Mouse (Mus musculus): ENCODE measurements around the gene Rab12.

Gene Rab12

GRCm38 (mm10) chr17:66502865-66503264, 16.7 kb downstream of the Rab12 start:
- DNase-seq (ENCODE audit: low read depth, low spot score) = no peak

GRCm38 (mm10) chr17:66498598-66498997, 20.9 kb downstream of the Rab12 start:
- peak; percentile 61 for DNase-seq (ENCODE audit: low read depth, low spot score)

GRCm38 (mm10) chr17:66496589-66496988, 22.9 kb downstream of the Rab12 start:
- no peak for DNase-seq (ENCODE audit: low read depth, low spot score)

GRCm38 (mm10) chr17:66490022-66490601, 29.4 kb downstream of the Rab12 start:
- DNase-seq (ENCODE audit: low read depth, low spot score) = peak; percentile 77

- DNase-seq (ENCODE audit: low read depth, low spot score) = peak; percentile 84
Measured at GRCm38 (mm10) chr17:66486576-66486975, 33.0 kb downstream of the Rab12 start.

- peak; percentile 94 for DNase-seq (ENCODE audit: low read depth, low spot score)
Measured at GRCm38 (mm10) chr17:66485742-66486141, 33.8 kb downstream of the Rab12 start.

GRCm38 (mm10) chr17:66484965-66485364, 34.6 kb downstream of the Rab12 start:
- peak; percentile 83 for DNase-seq (ENCODE audit: low read depth, low spot score)

- peak; percentile 91 for DNase-seq (ENCODE audit: low read depth, low spot score)
Measured at GRCm38 (mm10) chr17:66483651-66484454, 35.7 kb downstream of the Rab12 start.

- peak; percentile 78 for DNase-seq (ENCODE audit: low read depth, low spot score)
Measured at GRCm38 (mm10) chr17:66481295-66481694, 38.2 kb downstream of the Rab12 start.

GRCm38 (mm10) chr17:66480491-66481278, 38.8 kb downstream of the Rab12 start:
- peak; percentile 66 for DNase-seq (ENCODE audit: low read depth, low spot score)

- peak; percentile 99 for DNase-seq (ENCODE audit: low read depth, low spot score)
Measured at GRCm38 (mm10) chr17:66479813-66480490, 39.6 kb downstream of the Rab12 start.

- DNase-seq (ENCODE audit: low read depth, low spot score) = peak; percentile 94
Measured at GRCm38 (mm10) chr17:66479311-66479710, 40.2 kb downstream of the Rab12 start.

- DNase-seq (ENCODE audit: low read depth, low spot score) = no peak
Measured at GRCm38 (mm10) chr17:66473205-66473604, 46.3 kb downstream of the Rab12 start.

GRCm38 (mm10) chr17:66471775-66472174, 47.8 kb downstream of the Rab12 start:
- DNase-seq (ENCODE audit: low read depth, low spot score) = peak; percentile 57

- DNase-seq (ENCODE audit: low read depth, low spot score) = no peak
Measured at GRCm38 (mm10) chr17:66471252-66471651, 48.3 kb downstream of the Rab12 start.

- peak; percentile 61 for DNase-seq (ENCODE audit: low read depth, low spot score)
Measured at GRCm38 (mm10) chr17:66470020-66470419, 49.5 kb downstream of the Rab12 start.

GRCm38 (mm10) chr17:66457278-66457677, 62.3 kb downstream of the Rab12 start:
- peak; percentile 91 for DNase-seq (ENCODE audit: low read depth, low spot score)

GRCm38 (mm10) chr17:66451143-66451542, 68.4 kb downstream of the Rab12 start:
- peak; percentile 96 for DNase-seq (ENCODE audit: low read depth, low spot score)

- no peak for DNase-seq (ENCODE audit: low read depth, low spot score)
Measured at GRCm38 (mm10) chr17:66450526-66451070, 68.9 kb downstream of the Rab12 start.

- DNase-seq (ENCODE audit: low read depth, low spot score) = peak; percentile 91
Measured at GRCm38 (mm10) chr17:66449460-66450341, 69.8 kb downstream of the Rab12 start, which contains the start of gene Mtcl1. Gene Mtcl1, minus strand, starts transcription at chr17:66449750.
